Mouse (Mus musculus) ES-E14 (cell line): ENCODE results near the gene Fxyd7.

ENCODE experiments used
- CHD2 ChIP-seq: IDR thresholded peaks from 2 replicates; pipeline ENCODE4 v1.6.1; 2014; ENCODE audit warnings: mild to moderate bottlenecking, low read depth, low read length, inconsistent platforms
- MAFK ChIP-seq: IDR thresholded peaks from 2 replicates; pipeline ENCODE4 v1.6.1; 2014; ENCODE audit warnings: mild to moderate bottlenecking, low read depth, low read length, inconsistent platforms; ENCODE audit not compliant: insufficient read depth

- no peak for TF ChIP-seq CHD2
- no peak for TF ChIP-seq MAFK
Observed at GRCm38 (mm10) chr7:31076492-31076891, 25.2 kb upstream of the Fxyd7 start, which contains the start of gene Fxyd3.
